Mouse (Mus musculus) MEL (cell line): ENCODE results near the gene Ybx1. TPM values are rescaled to one million over a fixed set of nuclear protein-coding genes. Genes with fewer than 3 reads are reported as not detected.

Source experiments
- DNase-seq: peaks from one replicate; pipeline ENCODE4 v3.0.0; 2011; ENCODE audit warnings: low read depth, low spot score
- H3K27ac ChIP-seq: 2 replicates; pipeline ENCODE4 v1.5.1; 2012; ENCODE audit warnings: low read depth, mild to moderate bottlenecking, control low read depth, low read length, moderate library complexity; ENCODE audit not compliant: control insufficient read depth
- H3K27me3 ChIP-seq, 2 experiments: fragments of 150-350 bp in 1 of 2; sonication (generic) in 1 of 2; 2 replicates each; pipeline ENCODE4 v1.6.1; 2012; ENCODE audit warnings: low read length in 2 of 2, mild to moderate bottlenecking in 2 of 2, improper control_type of control experiment in 1 of 2, moderate library complexity in 1 of 2; ENCODE audit not compliant: insufficient read depth in 2 of 2, control insufficient read depth in 1 of 2
- H3K36me3 ChIP-seq, 2 experiments: 2 replicates each; pipeline ENCODE4 v1.6.1; 2012 to 2014; ENCODE audit warnings: low read length in 2 of 2, improper control_type of control experiment in 1 of 2, inconsistent platforms in 1 of 2, mild to moderate bottlenecking in 1 of 2; ENCODE audit not compliant: insufficient read depth in 2 of 2, control insufficient read depth in 1 of 2
- H3K4me1 ChIP-seq, 2 experiments: fragments of 150-350 bp in 1 of 2; sonication (generic) in 1 of 2; 2 replicates each; pipeline ENCODE4 v1.6.1; 2012; ENCODE audit warnings: low read length in 2 of 2, improper control_type of control experiment in 1 of 2, mild to moderate bottlenecking in 1 of 2; ENCODE audit not compliant: insufficient read depth in 2 of 2, control insufficient read depth in 1 of 2
- H3K4me3 ChIP-seq, 2 experiments: fragments of 150-350 bp in 1 of 2; sonication (generic) in 1 of 2; 2 replicates each; pipeline ENCODE4 v1.5.1; 2012; ENCODE audit warnings: low read depth in 2 of 2, low read length in 2 of 2, mild to moderate bottlenecking in 2 of 2, moderate library complexity in 2 of 2, control low read depth in 1 of 2, improper control_type of control experiment in 1 of 2; ENCODE audit not compliant: control insufficient read depth in 1 of 2, insufficient read depth in 1 of 2
- H3K79me2 ChIP-seq: 2 replicates; pipeline ENCODE4 v1.6.1; 2012; ENCODE audit warnings: mild to moderate bottlenecking, low read length, moderate library complexity; ENCODE audit not compliant: control insufficient read depth, poor library complexity, insufficient read depth
- H3K9ac ChIP-seq: 2 replicates; pipeline ENCODE4 v1.6.1; 2012; ENCODE audit warnings: low read depth, mild to moderate bottlenecking, control low read depth, low read length, moderate library complexity; ENCODE audit not compliant: control insufficient read depth, poor library complexity, severe bottlenecking
- H3K9me3 ChIP-seq: fragments of 150-350 bp; sonication (generic); replicated peaks from 2 replicates; pipeline ENCODE4 v1.6.1; 2012; ENCODE audit warnings: mild to moderate bottlenecking, low read length, improper control_type of control experiment, moderate library complexity; ENCODE audit not compliant: insufficient read depth
- BHLHE40 ChIP-seq: IDR thresholded peaks from 2 replicates; pipeline ENCODE4 v1.6.1; 2012; ENCODE audit warnings: low read depth, mild to moderate bottlenecking, inconsistent platforms, low read length, improper control_type of control experiment, borderline replicate concordance
- CHD2 ChIP-seq: IDR thresholded peaks from 2 replicates; pipeline ENCODE4 v1.6.1; 2011; ENCODE audit warnings: low read length, improper control_type of control experiment
- CTCF ChIP-seq, 3 experiments: IDR thresholded peaks in 2 of 3; conservative IDR thresholded peaks in 1 of 3; 2 replicates each; pipeline ENCODE4 v1.5.1; 2011 to 2012; ENCODE audit warnings: low read length in 3 of 3, low read depth in 2 of 3, mild to moderate bottlenecking in 2 of 3, improper control_type of control experiment in 1 of 3, inconsistent platforms in 1 of 3, mixed read lengths in 1 of 3, moderate library complexity in 1 of 3; ENCODE audit not compliant: control insufficient read depth in 1 of 3, insufficient read depth in 1 of 3, poor library complexity in 1 of 3, severe bottlenecking in 1 of 3
- GABPA ChIP-seq: IDR thresholded peaks from 2 replicates; pipeline ENCODE4 v1.6.1; 2012; ENCODE audit warnings: low read depth, mild to moderate bottlenecking, inconsistent platforms, low read length, improper control_type of control experiment, moderate library complexity
- GATA1 ChIP-seq: IDR thresholded peaks from 2 replicates; pipeline ENCODE4 v1.6.1; 2011; ENCODE audit warnings: low read depth, low read length, improper control_type of control experiment
- JUND ChIP-seq: IDR thresholded peaks from 2 replicates; pipeline ENCODE4 v1.6.1; 2011; ENCODE audit warnings: low read depth, mild to moderate bottlenecking, improper control_type of control experiment, low read length
- MAFK ChIP-seq: IDR thresholded peaks from 2 replicates; pipeline ENCODE4 v1.6.1; 2011; ENCODE audit warnings: low read depth, mild to moderate bottlenecking, low read length, improper control_type of control experiment, borderline replicate concordance
- MEF2A ChIP-seq: IDR thresholded peaks from 2 replicates; pipeline ENCODE4 v1.6.1; 2014; ENCODE audit warnings: low read depth, mild to moderate bottlenecking, inconsistent platforms, low read length, improper control_type of control experiment; ENCODE audit not compliant: poor library complexity, insufficient replicate concordance, severe bottlenecking; ENCODE audit errors: extremely low read depth
- MYC ChIP-seq: IDR thresholded peaks from 2 replicates; pipeline ENCODE4 v1.6.1; 2011; ENCODE audit warnings: low read depth, mild to moderate bottlenecking, low read length, improper control_type of control experiment, moderate library complexity
- NRF1 ChIP-seq: IDR thresholded peaks from 2 replicates; pipeline ENCODE4 v1.6.1; 2014; ENCODE audit warnings: low read depth, mild to moderate bottlenecking, inconsistent platforms, low read length, improper control_type of control experiment, moderate library complexity; ENCODE audit not compliant: poor library complexity, insufficient read depth, severe bottlenecking
- POLR2A ChIP-seq, 2 experiments: IDR thresholded peaks; 2 replicates each; pipeline ENCODE4 v1.6.1; 2011 to 2012; ENCODE audit warnings: low read length in 2 of 2, mild to moderate bottlenecking in 2 of 2, control low read depth in 1 of 2, improper control_type of control experiment in 1 of 2, low read depth in 1 of 2, moderate library complexity in 1 of 2; ENCODE audit not compliant: control insufficient read depth in 1 of 2, insufficient read depth in 1 of 2, poor library complexity in 1 of 2
- RAD21 ChIP-seq: IDR thresholded peaks from 2 replicates; pipeline ENCODE4 v1.6.1; 2011; ENCODE audit warnings: mild to moderate bottlenecking, low read depth, low read length, improper control_type of control experiment
- SMC3 ChIP-seq: IDR thresholded peaks from 2 replicates; pipeline ENCODE4 v1.6.1; 2011; ENCODE audit warnings: low read depth, low read length, improper control_type of control experiment
- TBP ChIP-seq: IDR thresholded peaks from 2 replicates; pipeline ENCODE4 v1.8.0; 2011; ENCODE audit warnings: low read depth, low read length, improper control_type of control experiment
- TCF12 ChIP-seq: IDR thresholded peaks from 2 replicates; pipeline ENCODE4 v1.6.1; 2014; ENCODE audit warnings: low read depth, mild to moderate bottlenecking, inconsistent platforms, low read length, improper control_type of control experiment, moderate library complexity
- UBTF ChIP-seq: IDR thresholded peaks from 2 replicates; pipeline ENCODE4 v1.6.1; 2012; ENCODE audit warnings: low read depth, mild to moderate bottlenecking, inconsistent platforms, low read length, improper control_type of control experiment, moderate library complexity, borderline replicate concordance; ENCODE audit not compliant: insufficient read depth
- USF1 ChIP-seq: IDR thresholded peaks from 2 replicates; pipeline ENCODE4 v1.6.1; 2014; ENCODE audit warnings: low read depth, mild to moderate bottlenecking, inconsistent platforms, low read length, improper control_type of control experiment, moderate library complexity
- ZC3H11A ChIP-seq: IDR thresholded peaks from 2 replicates; pipeline ENCODE4 v1.6.1; 2012; ENCODE audit warnings: low read depth, mild to moderate bottlenecking, inconsistent platforms, low read length, improper control_type of control experiment
- ZKSCAN1 ChIP-seq: IDR thresholded peaks from 2 replicates; pipeline ENCODE4 v1.6.1; 2012; ENCODE audit warnings: low read depth, mild to moderate bottlenecking, inconsistent platforms, low read length, improper control_type of control experiment, moderate library complexity
- ZNF384 ChIP-seq: IDR thresholded peaks from 2 replicates; pipeline ENCODE4 v1.6.1; 2012; ENCODE audit warnings: low read depth, mild to moderate bottlenecking, inconsistent platforms, low read length, improper control_type of control experiment
- polyA plus RNA-seq, 2 experiments: library from polyadenylated mRNA; stranded (reverse) in 1 of 2; unstranded in 1 of 2; fragments of >175 nt in 1 of 2; fragments of >200 nt in 1 of 2; gene quantifications; 2 replicates each; pipeline versions ENCODE4 v1.2.1 to v1.2.4; 2012; ENCODE audit warnings: low replicate concordance in 2 of 2, low read depth in 1 of 2; ENCODE audit not compliant: insufficient read length in 2 of 2, insufficient read depth in 1 of 2, missing spikeins in 1 of 2
- total RNA-seq: library from RNA; depleted of rRNA; stranded (reverse); fragments of 300-350 nt; gene quantifications from 2 replicates; pipeline ENCODE4 v1.2.3, GENCODE M21; 2012

The Ybx1 gene
- total and polyA plus RNA-seq, 3 experiments, result 979 to 2,666 (median 2,172) TPM

- Histone ChIP-seq H3K4me1 (peaks cover 0 to 4% of the 10 kb centered on the region in 2 experiments; a peak in 1 of 4 replicates), H3K27me3 (peaks cover 2 to 4% of the 10 kb centered on the region in 2 experiments; a peak in 2 of 4 replicates), H3K27ac (no peak overlapping the region), H3K9ac (no peak overlapping the region), H3K4me3 (no peak overlapping the region), H3K79me2 (no peaks in the 10 kb centered on the region), H3K9me3 (no peaks in the 10 kb centered on the region), H3K36me3 (no peaks in the 10 kb centered on the region)
- TF ChIP-seq TCF12 (no peak), GABPA (no peak), RAD21 (peak; percentile 43), CTCF (IDR thresholded peaks at IDR 0.05 in 2 of 3, conservative IDR thresholded peaks at IDR 0.05 in 1 of 3; ENCODE audit: control insufficient read depth in 1 of 3, insufficient read depth in 1 of 3, low read depth in 2 of 3, low read length in 3 of 3, poor library complexity in 1 of 3, severe bottlenecking in 1 of 3) (peak; percentile 46 to 95 (median 73)), ZC3H11A (peak; percentile 23; the same call in 1 of the 2 replicates), SMC3 (peak; percentile 61), JUND (no peak), GATA1 (no peak)
- peak; percentile 59 for DNase-seq
These were observed 44.5 kb upstream of the Ybx1 start for GRCm38 (mm10) chr4:119338861-119339361.

DNA sequence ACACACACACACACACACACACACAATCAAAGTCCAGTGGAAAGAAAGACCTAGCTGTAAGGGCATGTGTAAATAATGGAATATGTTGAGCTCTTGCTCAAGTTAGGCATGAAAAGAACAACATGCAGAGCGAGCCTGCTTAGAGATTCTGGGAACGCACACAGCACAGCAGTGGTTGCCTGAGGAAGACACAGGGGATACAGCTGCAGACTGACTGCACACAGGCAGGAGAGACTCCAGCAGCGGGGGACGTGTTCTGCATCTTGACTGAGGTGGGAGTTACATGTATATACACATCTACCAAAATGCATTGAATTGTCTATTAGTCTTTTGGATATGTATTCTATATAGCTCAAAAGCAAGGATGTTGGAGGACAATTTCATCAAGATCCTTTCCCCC lies 44.0 kb upstream of the Ybx1 start:
- Histone ChIP-seq H3K79me2 (no peaks in the 10 kb centered on the region), H3K9me3 (no peaks in the 10 kb centered on the region), H3K27me3 (peaks cover 2% of the 10 kb centered on the region in 2 experiments; a peak in 2 of 4 replicates), H3K4me3 (no peak overlapping the region), H3K27ac (no peak overlapping the region), H3K4me1 (peaks cover 0 to 4% of the 10 kb centered on the region in 2 experiments; a peak in 1 of 4 replicates), H3K9ac (no peak overlapping the region), H3K36me3 (no peaks in the 10 kb centered on the region)
- DNase-seq, result peak; percentile 9
- no peak for TF ChIP-seq NRF1
- no peak for TF ChIP-seq ZKSCAN1
- TF ChIP-seq CHD2, result no peak
- TF ChIP-seq ZNF384, result no peak
- TF ChIP-seq MYC, result no peak
- TF ChIP-seq BHLHE40, result no peak
- TF ChIP-seq MEF2A, result no peak
- no peak for TF ChIP-seq USF1
- TF ChIP-seq ZC3H11A, result no peak
- TF ChIP-seq MAFK, result no peak
- TF ChIP-seq UBTF, result no peak
- no peak for TF ChIP-seq GABPA
- no peak for TF ChIP-seq TBP
- no peak for TF ChIP-seq POLR2A (IDR thresholded peaks at IDR 0.05; ENCODE audit: control insufficient read depth in 1 of 2, insufficient read depth in 1 of 2, low read depth in 1 of 2, low read length in 2 of 2, poor library complexity in 1 of 2)
- no peak for TF ChIP-seq TCF12
- TF ChIP-seq SMC3, result no peak
